Mouse (Mus musculus): ENCODE data around the gene Cep41.

Cep41 gene

GRCm38 (mm10) chr6:30710371-30711364 lies 17.1 kb upstream of the Cep41 start:
- no peak for DNase-seq

- DNase-seq = no peak
Observed at GRCm38 (mm10) chr6:30709115-30709514, 15.6 kb upstream of the Cep41 start.

- DNase-seq = no peak
Observed at GRCm38 (mm10) chr6:30703977-30704602, 10.5 kb upstream of the Cep41 start.

- no peak for DNase-seq
Observed at GRCm38 (mm10) chr6:30703476-30703875, 9.9 kb upstream of the Cep41 start.

GRCm38 (mm10) chr6:30702881-30703280 lies 9.3 kb upstream of the Cep41 start:
- DNase-seq = no peak

- no peak for DNase-seq
Observed at GRCm38 (mm10) chr6:30700182-30700581, 6.6 kb upstream of the Cep41 start.

GRCm38 (mm10) chr6:30698036-30698435 lies 4.5 kb upstream of the Cep41 start:
- DNase-seq = no peak

- DNase-seq = no peak
Observed at GRCm38 (mm10) chr6:30697464-30697863, 3.9 kb upstream of the Cep41 start.

- no peak for DNase-seq
Observed at GRCm38 (mm10) chr6:30695124-30695523, 1.6 kb upstream of the Cep41 start.

- no peak for DNase-seq
Observed at GRCm38 (mm10) chr6:30694209-30694608, 660 bp upstream of the Cep41 start.

GRCm38 (mm10) chr6:30692826-30693225 lies 723 bp downstream of the Cep41 start:
- no peak for DNase-seq

- no peak for DNase-seq
Observed at GRCm38 (mm10) chr6:30687198-30687597, 6.4 kb downstream of the Cep41 start.

- no peak for DNase-seq
Observed at GRCm38 (mm10) chr6:30684570-30684969, 9.0 kb downstream of the Cep41 start.

- DNase-seq = no peak
Observed at GRCm38 (mm10) chr6:30681935-30682900, 11.3 kb downstream of the Cep41 start.

- DNase-seq = no peak
Observed at GRCm38 (mm10) chr6:30680442-30680841, 13.1 kb downstream of the Cep41 start.

- no peak for DNase-seq
Observed at GRCm38 (mm10) chr6:30679567-30679966, 14.0 kb downstream of the Cep41 start.

- DNase-seq = no peak
Observed at GRCm38 (mm10) chr6:30678482-30678881, 15.1 kb downstream of the Cep41 start.

GRCm38 (mm10) chr6:30677591-30677990 lies 16.0 kb downstream of the Cep41 start:
- DNase-seq = no peak

GRCm38 (mm10) chr6:30676506-30676905 lies 17.0 kb downstream of the Cep41 start:
- no peak for DNase-seq

- DNase-seq = no peak
Observed at GRCm38 (mm10) chr6:30675281-30675771, 18.2 kb downstream of the Cep41 start.

- DNase-seq = no peak
Observed at GRCm38 (mm10) chr6:30674714-30675280, 18.8 kb downstream of the Cep41 start.

Measured in spleen, adult 18-20 months (tissue).